Mouse (Mus musculus): ENCODE measurements at regions not wholly inside any gene's neighbourhood (a gene's known extent, or its start where the extent isn't known, plus 50 kb on each side); places are given as distances from the start of the nearest gene placed in this dataset.

- TF ChIP-seq CTCF (conservative IDR thresholded peaks at IDR 0.05; ENCODE audit: low read length) (no peak), POU5F1 (IDR thresholded peaks at IDR 0.05; ENCODE audit: borderline replicate concordance, low read length) (no peak), NANOG (IDR thresholded peaks at IDR 0.05; ENCODE audit: borderline replicate concordance, low read length) (no peak)
These were observed 73.1 kb downstream of the Rpusd4 start for GRCm38 (mm10) chr9:35340811-35341210.

Measured in E14TG2a.4 (cell line).